Mouse (Mus musculus): Measurements from ENCODE around the gene Actb.

The Actb gene

DNA sequence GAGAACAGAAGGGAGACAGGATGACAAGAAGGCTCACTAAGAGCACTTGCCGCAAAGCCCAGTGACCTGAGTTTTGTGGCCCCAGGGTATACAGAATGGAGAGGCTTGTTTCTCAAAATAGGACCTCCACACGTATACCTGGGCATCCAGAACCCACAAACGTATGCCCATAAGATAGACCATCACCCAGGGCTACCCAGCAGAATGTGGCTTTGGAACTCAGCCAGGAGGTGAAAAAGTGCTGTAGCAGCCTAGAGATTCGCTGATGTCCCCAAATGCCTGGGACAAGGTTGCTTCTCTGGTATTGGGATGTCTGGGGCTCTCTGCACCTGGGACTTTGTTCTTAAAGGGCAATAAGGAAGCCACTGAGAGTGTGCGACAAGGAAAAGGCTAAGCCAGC is 15.7 kb upstream of the Actb start:
- no peak for DNase-seq (ENCODE audit: low read depth, low spot score)

DNA sequence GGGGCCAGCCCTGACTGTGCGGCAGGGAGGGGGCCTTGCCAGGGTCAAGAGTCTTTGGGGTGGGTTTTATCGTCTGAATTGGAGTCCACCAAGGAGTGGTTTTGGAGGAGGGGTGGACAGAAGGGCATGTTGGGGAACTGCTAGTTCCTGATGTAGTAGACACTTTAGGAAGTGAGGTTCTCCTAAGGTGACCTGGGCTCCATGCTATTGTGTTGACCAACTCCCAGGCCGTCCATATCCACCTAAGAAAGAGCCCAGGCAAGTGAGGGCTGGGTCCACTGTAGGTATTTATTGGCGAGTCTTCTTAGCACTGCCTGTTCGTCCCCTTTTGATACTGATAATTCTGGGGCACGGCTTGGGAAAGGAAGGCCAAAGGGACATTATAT is 14.5 kb upstream of the Actb start:
- DNase-seq (ENCODE audit: low read depth, low spot score): no peak

GRCm38 (mm10) chr5:142920311-142921073 is 13.9 kb upstream of the Actb start:
- peak; percentile 94 for DNase-seq (ENCODE audit: low read depth, low spot score)

- no peak for DNase-seq (ENCODE audit: low read depth, low spot score)
Observed at GRCm38 (mm10) chr5:142917402-142917801, 10.8 kb upstream of the Actb start.

GRCm38 (mm10) chr5:142916593-142916992 is 10.0 kb upstream of the Actb start:
- DNase-seq (ENCODE audit: low read depth, low spot score): no peak

GRCm38 (mm10) chr5:142915231-142915630 is 8.7 kb upstream of the Actb start:
- DNase-seq (ENCODE audit: low read depth, low spot score): no peak

- no peak for DNase-seq (ENCODE audit: low read depth, low spot score)
Observed at GRCm38 (mm10) chr5:142912739-142913138, 6.2 kb upstream of the Actb start.

- no peak for DNase-seq (ENCODE audit: low read depth, low spot score)
Observed at GRCm38 (mm10) chr5:142912320-142912719, 5.8 kb upstream of the Actb start.

DNA sequence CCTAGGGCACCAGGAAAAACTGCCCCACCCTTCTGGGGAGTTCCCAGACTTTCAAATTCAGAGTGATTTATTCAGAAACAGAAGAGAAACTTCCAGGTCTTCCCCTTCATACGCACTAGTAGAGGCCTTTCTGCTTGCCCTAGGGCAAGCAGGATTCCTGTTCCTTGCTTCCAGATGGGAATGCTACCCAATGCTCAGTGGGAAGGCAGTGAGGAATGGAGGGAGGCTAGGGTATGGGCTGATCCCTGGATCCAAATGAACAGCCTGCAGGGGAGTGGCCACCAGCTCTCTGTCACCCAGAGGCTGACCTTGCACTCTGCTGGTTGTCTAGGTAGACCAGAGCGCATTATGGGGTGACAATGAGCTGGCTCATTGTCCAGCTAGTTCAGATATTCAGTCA is 5.1 kb upstream of the Actb start:
- no peak for DNase-seq (ENCODE audit: low read depth, low spot score)

DNA sequence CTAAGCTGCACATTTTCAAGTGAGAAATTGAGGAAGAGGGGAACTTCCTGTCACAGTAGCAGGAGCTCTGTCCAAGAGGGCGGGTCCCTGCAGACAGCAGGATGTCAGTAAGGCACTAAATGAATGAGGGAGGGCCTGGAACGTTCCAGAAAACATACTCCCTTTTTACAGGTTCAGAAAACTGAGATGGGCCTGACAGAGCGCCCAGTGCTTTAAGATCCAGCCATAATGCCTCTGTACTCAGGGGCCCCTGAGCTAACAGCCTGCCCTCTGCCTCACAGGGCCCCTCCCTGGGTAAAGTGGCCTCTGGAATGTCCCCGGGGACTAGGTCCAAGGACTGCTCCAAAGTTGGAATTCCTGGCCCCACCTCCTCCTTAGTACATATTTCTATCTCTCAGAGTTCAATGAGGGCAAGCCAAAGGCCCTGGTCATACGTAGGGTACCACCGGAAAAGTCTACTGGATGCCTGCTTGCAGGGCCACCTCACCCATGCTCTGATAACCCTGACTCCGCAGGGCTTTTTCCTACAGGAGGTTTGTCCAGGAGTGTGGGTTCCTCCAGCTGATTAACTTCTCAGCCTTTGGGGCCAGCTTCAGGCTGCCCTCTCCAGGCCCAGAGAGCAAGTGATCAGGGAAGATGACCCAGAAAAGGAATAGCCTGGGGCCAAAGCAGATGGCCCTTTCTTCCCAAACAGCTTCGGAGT is 3.2 kb upstream of the Actb start:
- peak; percentile 76 for DNase-seq (ENCODE audit: low read depth, low spot score)

GRCm38 (mm10) chr5:142908941-142909575 is 2.5 kb upstream of the Actb start:
- DNase-seq (ENCODE audit: low read depth, low spot score): peak; percentile 70

- DNase-seq (ENCODE audit: low read depth, low spot score): peak; percentile 44
Observed at GRCm38 (mm10) chr5:142907803-142908559, 1.4 kb upstream of the Actb start.

DNA sequence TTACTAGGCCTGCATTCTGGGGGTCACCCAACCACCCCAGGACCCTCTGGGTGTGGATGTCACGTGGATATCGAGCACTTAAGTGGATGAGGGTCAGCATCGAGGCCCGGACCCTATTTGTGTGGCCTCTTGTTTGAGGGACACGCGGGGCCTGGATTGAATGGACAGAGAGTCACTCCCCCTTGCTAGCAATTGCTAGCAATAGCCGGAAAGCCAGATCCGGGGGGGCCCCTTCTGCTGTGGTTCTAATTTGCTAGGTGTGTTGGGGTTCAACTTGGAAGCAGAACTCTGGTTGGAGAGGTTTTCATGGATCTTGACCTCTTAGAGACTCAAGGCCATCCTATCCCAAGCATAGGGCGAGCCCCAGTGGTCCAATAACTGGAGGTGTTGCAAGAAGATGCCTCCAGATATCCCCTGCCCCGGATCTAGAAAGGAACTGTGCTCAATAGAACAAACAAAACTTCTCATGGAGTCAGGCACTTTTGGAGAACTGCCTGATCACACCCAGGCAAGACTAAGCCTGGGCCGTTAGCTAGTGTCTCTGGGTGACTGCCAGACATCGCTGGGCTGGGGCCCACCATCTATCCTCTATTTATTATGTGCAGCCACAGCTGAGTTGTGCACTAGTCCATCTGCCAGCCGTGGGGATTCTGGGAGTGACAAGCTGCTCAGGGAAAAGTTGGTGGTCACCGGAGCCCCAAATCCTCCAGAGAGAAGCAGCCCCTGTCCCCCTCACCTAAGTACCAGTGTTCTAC is 671 bp upstream of the Actb start:
- DNase-seq (ENCODE audit: low read depth, low spot score): no peak

GRCm38 (mm10) chr5:142905725-142906531 is 626 bp downstream of the Actb start:
- peak; percentile 100 for DNase-seq (ENCODE audit: low read depth, low spot score)

- no peak for DNase-seq (ENCODE audit: low read depth, low spot score)
Observed at GRCm38 (mm10) chr5:142905038-142905695, 1.4 kb downstream of the Actb start.

DNA sequence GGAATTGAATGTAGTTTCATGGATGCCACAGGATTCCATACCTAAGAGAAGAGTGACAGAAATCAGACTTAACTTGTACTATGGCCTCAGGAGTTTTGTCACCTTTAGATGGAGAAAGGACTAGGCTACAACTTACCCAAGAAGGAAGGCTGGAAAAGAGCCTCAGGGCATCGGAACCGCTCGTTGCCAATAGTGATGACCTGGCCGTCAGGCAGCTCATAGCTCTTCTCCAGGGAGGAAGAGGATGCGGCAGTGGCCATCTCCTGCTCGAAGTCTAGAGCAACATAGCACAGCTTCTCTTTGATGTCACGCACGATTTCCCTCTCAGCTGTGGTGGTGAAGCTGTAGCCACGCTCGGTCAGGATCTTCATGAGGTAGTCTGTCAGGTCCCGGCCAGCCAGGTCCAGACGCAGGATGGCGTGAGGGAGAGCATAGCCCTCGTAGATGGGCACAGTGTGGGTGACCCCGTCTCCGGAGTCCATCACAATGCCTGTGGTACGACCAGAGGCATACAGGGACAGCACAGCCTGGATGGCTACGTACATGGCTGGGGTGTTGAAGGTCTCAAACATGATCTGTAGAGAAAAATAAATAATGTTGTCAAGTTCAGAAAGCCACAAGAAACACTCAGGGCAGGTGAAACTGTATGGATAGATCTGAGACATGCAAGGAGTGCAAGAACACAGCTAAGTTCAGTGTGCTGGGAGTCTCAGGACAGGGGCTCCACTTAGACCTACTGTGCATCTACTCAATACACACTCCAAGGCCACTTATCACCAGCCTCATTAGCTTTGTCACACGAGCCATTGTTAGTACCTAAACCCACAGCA is 2.1 kb downstream of the Actb start:
- peak; percentile 49 for DNase-seq (ENCODE audit: low read depth, low spot score)

DNA sequence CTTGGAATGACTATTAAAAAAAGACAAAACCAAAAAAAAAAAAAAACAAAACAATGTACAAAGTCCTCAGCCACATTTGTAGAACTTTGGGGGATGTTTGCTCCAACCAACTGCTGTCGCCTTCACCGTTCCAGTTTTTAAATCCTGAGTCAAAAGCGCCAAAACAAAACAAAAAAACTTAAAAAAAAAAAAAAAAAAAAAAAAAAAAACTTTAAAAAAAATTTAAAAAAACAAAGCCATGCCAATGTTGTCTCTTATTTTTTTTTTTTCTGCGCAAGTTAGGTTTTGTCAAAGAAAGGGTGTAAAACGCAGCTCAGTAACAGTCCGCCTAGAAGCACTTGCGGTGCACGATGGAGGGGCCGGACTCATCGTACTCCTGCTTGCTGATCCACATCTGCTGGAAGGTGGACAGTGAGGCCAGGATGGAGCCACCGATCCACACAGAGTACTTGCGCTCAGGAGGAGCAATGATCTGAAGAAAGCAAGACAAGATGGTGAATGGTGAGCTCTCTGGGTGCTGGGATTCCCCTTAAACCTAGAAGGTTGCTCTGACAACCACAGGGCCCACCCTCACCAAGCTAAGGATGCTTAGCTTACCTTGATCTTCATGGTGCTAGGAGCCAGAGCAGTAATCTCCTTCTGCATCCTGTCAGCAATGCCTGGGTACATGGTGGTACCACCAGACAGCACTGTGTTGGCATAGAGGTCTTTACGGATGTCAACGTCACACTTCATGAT is 2.9 kb downstream of the Actb start:
- peak; percentile 75 for DNase-seq (ENCODE audit: low read depth, low spot score)
